11 mouse cellular contexts compared by ENCODE assay signal in genomic region chr4:32860184-32860965, GRCm38 (mm10).
DNase-seq lines count a peak whose midpoint lies in the region; ATAC-seq and TF ChIP-seq lines count a peak whose summit lies in the region.
"Had no signal": no experiment of that assay in that cellular context is flagged by ENCODE, and none has a peak within 500 bp of the region (broad histone marks: within the 10 kb centered on the region; RNA-seq: fewer than 3 reads in every experiment).

No protein-coding gene starts in this region.

- TF ChIP-seq POLR2A in lung, adult 2 months (IDR thresholded peaks at IDR 0.05; ENCODE audit: borderline replicate concordance, extremely low read depth, low read depth, low read length), result no peak

- peak overlapping the region; percentile 26 for H3K4me2 ChIP-seq in forebrain, embryonic 15.5 days (replicated peaks)
- H3K4me2 ChIP-seq in neural tube, embryonic 11.5 days (ENCODE audit: low read depth), result no peak overlapping the region
- H3K4me2 ChIP-seq: lung, embryonic 14.5 days; stomach, embryonic 15.5 days had no signal

- no peaks in the 10 kb centered on the region for H3K9me3 ChIP-seq in forebrain, embryonic 15.5 days
- no peaks in the 10 kb centered on the region for H3K9me3 ChIP-seq in neural tube, embryonic 11.5 days (ENCODE audit: control insufficient read depth, low read length)
- H3K9me3 ChIP-seq: stomach, embryonic 15.5 days had no signal

- ATAC-seq in forebrain, embryonic 15.5 days (replicated peaks), result peak; percentile 51; the same call in 1 of the 2 replicates
- peak; percentile 35; the same call in 1 of the 2 replicates for ATAC-seq in neural tube, embryonic 11.5 days (ENCODE audit: insufficient read depth, low FRiP score, low TSS enrichment)

- TF ChIP-seq CTCF in lung, adult 2 months (IDR thresholded peaks at IDR 0.05; ENCODE audit: insufficient read depth, low read length), result no peak

- no peaks in the 10 kb centered on the region for H3K27me3 ChIP-seq in forebrain, embryonic 15.5 days
- no peaks in the 10 kb centered on the region for H3K27me3 ChIP-seq in neural tube, embryonic 11.5 days (ENCODE audit: control insufficient read depth, insufficient read depth, low read length)

- no peak overlapping the region for H3K4me3 ChIP-seq in forebrain, embryonic 15.5 days
- H3K4me3 ChIP-seq in neural tube, embryonic 11.5 days (ENCODE audit: low read depth, low read length), result no peak overlapping the region
- H3K4me3 ChIP-seq in lung, adult 2 months (replicated peaks; ENCODE audit: extremely low read depth, low read depth, low read length), result no peak overlapping the region
- H3K4me3 ChIP-seq: stomach, embryonic 15.5 days had no signal

- peaks cover 50% of the 10 kb centered on the region for H3K4me1 ChIP-seq in forebrain, embryonic 15.5 days
- peaks cover 29% of the 10 kb centered on the region for H3K4me1 ChIP-seq in neural tube, embryonic 11.5 days (ENCODE audit: control insufficient read depth, insufficient read depth, low read length)
- no peaks in the 10 kb centered on the region for H3K4me1 ChIP-seq in lung, adult 2 months (ENCODE audit: control insufficient read depth, insufficient read depth, low read length)
- H3K4me1 ChIP-seq: stomach, embryonic 15.5 days had no signal

- WGBS in forebrain, embryonic 15.5 days, result 34% methylated on average over 18 of the region's 18 CpGs
- WGBS in neural tube, embryonic 11.5 days, result 53% methylated on average over 18 of the region's 18 CpGs
- WGBS in lung, adult 2 months, result 67% methylated on average over 18 of the region's 18 CpGs

- peak overlapping the region; percentile 27; the same call in 1 of the 2 replicates for H3K9ac ChIP-seq in forebrain, embryonic 15.5 days (replicated peaks)
- H3K9ac ChIP-seq in neural tube, embryonic 11.5 days (ENCODE audit: low read length), result peak overlapping the region; percentile 14; the same call in 1 of the 2 replicates
- H3K9ac ChIP-seq: lung, embryonic 14.5 days; stomach, embryonic 15.5 days had no signal

- peak overlapping the region; percentile 61 for H3K27ac ChIP-seq in forebrain, embryonic 15.5 days (replicated peaks)
- 0 out of 2 replicates have a peak overlapping the region, but pooled peaks have one; percentile 20 for H3K27ac ChIP-seq in neural tube, embryonic 11.5 days (ENCODE audit: low read depth, low read length)
- H3K27ac ChIP-seq: stomach, embryonic 15.5 days had no signal

- peak; percentile 59 to 62 for DNase-seq in cerebellum, postnatal 14 days
- no peak for DNase-seq in cerebellum, adult 18-20 months
- DNase-seq in layer of hippocampus, postnatal 10 days (ENCODE audit: low spot score in 2 of 2), result peak; percentile 56 to 59
- no peak for DNase-seq in neural tube, embryonic 11.5 days (ENCODE audit: low spot score)
- DNase-seq in gastrocnemius, postnatal 36 days, result no peak
- DNase-seq in B cell, adult 2 months, result no peak
- no peak for DNase-seq in lung, adult 2 months
- DNase-seq: kidney, postnatal 10 days; lung, embryonic 14.5 days had no signal

- H3K36me3 ChIP-seq in forebrain, embryonic 15.5 days, result peaks cover 4% of the 10 kb centered on the region; the same call in 1 of the 2 replicates
- no peaks in the 10 kb centered on the region for H3K36me3 ChIP-seq in neural tube, embryonic 11.5 days (ENCODE audit: control insufficient read depth, insufficient read depth, low read length)
- H3K36me3 ChIP-seq: stomach, embryonic 15.5 days had no signal

- intact Hi-C loops in gastrocnemius, postnatal 36 days (cut with DNase I), result no loop called here

Comparison
In these comparisons a context has a peak if more than half of its experiments do, and no peak if none do; other contexts are left out.
1. DNase-seq: peak in cerebellum, postnatal 14 days (2 of 2) and layer of hippocampus, postnatal 10 days (2 of 2); none in cerebellum, adult 18-20 months (0 of 2), neural tube, embryonic 11.5 days (single experiment), gastrocnemius, postnatal 36 days (0 of 2), B cell, adult 2 months (0 of 2) and lung, adult 2 months (single experiment).